32 mouse cellular contexts compared by ENCODE assay signal in genomic region chr2:26935286-26935685, GRCm38 (mm10). TPM values are rescaled to one million over a fixed set of nuclear protein-coding genes. Genes with fewer than 3 reads are reported as not detected.
DNase-seq lines count a peak whose midpoint lies in the region; ATAC-seq lines count a peak whose summit lies in the region.
"Had no signal": no experiment of that assay in that cellular context is flagged by ENCODE, and none has a peak within 500 bp of the region (broad histone marks: within the 10 kb centered on the region; RNA-seq: fewer than 3 reads in every experiment).

No protein-coding gene starts in this region.

- H3K4me2 ChIP-seq in midbrain, embryonic 15.5 days: no peak overlapping the region
- H3K4me2 ChIP-seq: hindbrain, embryonic 12.5 days; limb, embryonic 13.5 days; liver, embryonic 12.5 days; midbrain, embryonic 13.5 days; stomach, embryonic 15.5 days had no signal

- no peak overlapping the region for H3K9ac ChIP-seq in midbrain, embryonic 15.5 days
- H3K9ac ChIP-seq: forebrain, postnatal 0 days; hindbrain, embryonic 12.5 days; limb, embryonic 13.5 days; liver, embryonic 12.5 days; midbrain, embryonic 13.5 days; stomach, embryonic 15.5 days had no signal

- H3K27me3 ChIP-seq in megakaryocyte, embryonic 14.5 days (replicated peaks): no peaks in the 10 kb centered on the region
- H3K27me3 ChIP-seq in midbrain, embryonic 15.5 days (replicated peaks): no peaks in the 10 kb centered on the region
- H3K27me3 ChIP-seq: hindbrain, embryonic 12.5 days; limb, embryonic 13.5 days; liver, embryonic 12.5 days; midbrain, embryonic 13.5 days; Patski; stomach, embryonic 15.5 days had no signal

- peaks cover 16% of the 10 kb centered on the region for H3K36me3 ChIP-seq in megakaryocyte, embryonic 14.5 days (replicated peaks; ENCODE audit: low read length)
- H3K36me3 ChIP-seq in midbrain, embryonic 15.5 days (replicated peaks): no peaks in the 10 kb centered on the region

- H3K4me3 ChIP-seq in megakaryocyte, embryonic 14.5 days (replicated peaks): peak overlapping the region; percentile 18
- H3K4me3 ChIP-seq in midbrain, embryonic 15.5 days: no peak overlapping the region
- H3K4me3 ChIP-seq: forebrain, embryonic 10.5 days; heart, adult 2 months; hindbrain, embryonic 12.5 days; limb, embryonic 13.5 days; liver, embryonic 12.5 days; midbrain, embryonic 13.5 days; stomach, embryonic 15.5 days had no signal

- no peak overlapping the region for H3K27ac ChIP-seq in midbrain, embryonic 15.5 days
- H3K27ac ChIP-seq: forebrain, embryonic 10.5 days; heart, adult 2 months; hindbrain, embryonic 12.5 days; limb, embryonic 13.5 days; stomach, embryonic 15.5 days had no signal

- peak; percentile 63 for DNase-seq in induced T-regulatory cell, adult 2 months (ENCODE audit: low read depth)
- peak; percentile 25 to 36 for DNase-seq in thymus, postnatal 10 days (ENCODE audit: low spot score in 2 of 2)
- no peak for DNase-seq in adrenal gland, postnatal 25 days
- DNase-seq: adrenal gland, adult 2 months; B cell, adult 2 months; cerebellum, adult 18-20 months; cerebellum, postnatal 14 days; forebrain, postnatal 0 days; gastrocnemius, postnatal 36 days; heart, adult 2 months; kidney, adult 8-10 months; kidney, postnatal 14 days; layer of hippocampus, postnatal 36 days; lung, adult 18-20 months; lung, postnatal 14 days; right cerebral cortex, adult 18-20 months; right cerebral cortex, postnatal 4 days had no signal

- H3K9me3 ChIP-seq in megakaryocyte, embryonic 14.5 days: no peaks in the 10 kb centered on the region
- no peaks in the 10 kb centered on the region for H3K9me3 ChIP-seq in midbrain, embryonic 15.5 days
- H3K9me3 ChIP-seq: forebrain, embryonic 10.5 days; hindbrain, embryonic 12.5 days; limb, embryonic 13.5 days; liver, embryonic 12.5 days; midbrain, embryonic 13.5 days; stomach, embryonic 15.5 days had no signal

- peaks cover 70% of the 10 kb centered on the region for H3K4me1 ChIP-seq in megakaryocyte, embryonic 14.5 days
- peaks cover 25% of the 10 kb centered on the region for H3K4me1 ChIP-seq in midbrain, embryonic 15.5 days

- WGBS in midbrain, embryonic 15.5 days: 97% methylated on average over 2 of the region's 2 CpGs

- no peak for ATAC-seq in megakaryocyte, adult 5-6 weeks (ENCODE audit: poor library complexity, severe bottlenecking)
- ATAC-seq in inflammation-experienced regulatory T-cells, adult 6 months: no peak
- ATAC-seq in midbrain, embryonic 15.5 days (replicated peaks): no peak
- ATAC-seq: forebrain, postnatal 0 days; liver, embryonic 12.5 days; midbrain, embryonic 13.5 days; Patski had no signal

RNA-seq across cellular contexts. Expression of gene Stkld1, which starts 1.4 kb away (rescaled TPM):
- 0.03 TPM in 1 of 2 replicates, not detected in the other for polyA plus RNA-seq in megakaryocyte, embryonic 14.5 days (2012; ENCODE audit: insufficient read depth, low replicate concordance)
- total RNA-seq in megakaryocyte, adult 5-6 weeks (2015): 0.16 and 0.60 TPM in 2 replicates
- not detected in 2 replicates for total RNA-seq in megakaryocyte, adult 5-6 weeks (2017)
- polyA plus RNA-seq in inflammation-experienced regulatory T-cells, adult 6 months (2017; shearing (Covaris generic)): under 1 TPM; 0.16 to 0.36 (median 0.34) TPM
- 0.13 and 0.54 TPM in 2 replicates for polyA plus RNA-seq in midbrain, embryonic 15.5 days (2015; fragmentation: Nextera tagmentation; extraction: Ambion mirVana)
- 0.33 TPM in 1 of 2 replicates, not detected in the other for total RNA-seq in adrenal gland, postnatal 25 days (2021)
- total RNA-seq: forebrain, postnatal 0 days; gastrocnemius, postnatal 36 days; heart, adult 2 months; heart, postnatal 25 days had no signal
- polyA plus RNA-seq: embryonic facial prominence, embryonic 11.5 days; heart, adult 2 months; heart, embryonic 14.5 days; limb, embryonic 13.5 days; neural tube, embryonic 14.5 days; stomach, embryonic 15.5 days had no signal

RNA-seq across cellular contexts. Expression of gene Surf4, which starts 1.6 kb away (rescaled TPM):
- polyA plus RNA-seq in megakaryocyte, embryonic 14.5 days (2012; ENCODE audit: insufficient read depth, low replicate concordance): 144 and 194 TPM in 2 replicates
- total RNA-seq in megakaryocyte, adult 5-6 weeks (2015): 95.0 and 100 TPM in 2 replicates
- total RNA-seq in megakaryocyte, adult 5-6 weeks (2017): 86.1 and 98.4 TPM in 2 replicates
- 100 to 1,000 TPM in 1 of 3 experiments, 10 to 100 TPM in 2; 80.1 to 102 (median 86.7) TPM for polyA plus RNA-seq in inflammation-experienced regulatory T-cells, adult 6 months (2017; shearing (Covaris generic))
- 107 and 110 TPM in 2 replicates for polyA plus RNA-seq in midbrain, embryonic 15.5 days (2015; fragmentation: Nextera tagmentation; extraction: Ambion mirVana)
- 152 and 210 TPM in 2 replicates for total RNA-seq in adrenal gland, postnatal 25 days (2021)

RNA-seq across cellular contexts. Expression of gene Surf1, which starts 19.0 kb away (rescaled TPM):
- polyA plus RNA-seq in megakaryocyte, embryonic 14.5 days (2012; ENCODE audit: insufficient read depth, low replicate concordance): 14.4 and 22.6 TPM in 2 replicates
- total RNA-seq in megakaryocyte, adult 5-6 weeks (2015): 102 and 106 TPM in 2 replicates
- total RNA-seq in megakaryocyte, adult 5-6 weeks (2017): 61.3 and 77.4 TPM in 2 replicates
- polyA plus RNA-seq in inflammation-experienced regulatory T-cells, adult 6 months (2017; shearing (Covaris generic)): 100 to 1,000 TPM; 110 to 139 (median 122) TPM
- 83.4 and 85.4 TPM in 2 replicates for polyA plus RNA-seq in midbrain, embryonic 15.5 days (2015; fragmentation: Nextera tagmentation; extraction: Ambion mirVana)
- total RNA-seq in adrenal gland, postnatal 25 days (2021): 109 and 117 TPM in 2 replicates

RNA-seq across cellular contexts. Expression of gene Surf2, which starts 19.1 kb away (rescaled TPM):
- 3.6 and 5.9 TPM in 2 replicates for polyA plus RNA-seq in megakaryocyte, embryonic 14.5 days (2012; ENCODE audit: insufficient read depth, low replicate concordance)
- total RNA-seq in megakaryocyte, adult 5-6 weeks (2015): 31.3 and 35.6 TPM in 2 replicates
- total RNA-seq in megakaryocyte, adult 5-6 weeks (2017): 34.0 and 34.5 TPM in 2 replicates
- 10 to 100 TPM; 31.8 to 57.2 (median 52.2) TPM for polyA plus RNA-seq in inflammation-experienced regulatory T-cells, adult 6 months (2017; shearing (Covaris generic))
- polyA plus RNA-seq in midbrain, embryonic 15.5 days (2015; fragmentation: Nextera tagmentation; extraction: Ambion mirVana): 58.4 and 63.5 TPM in 2 replicates
- total RNA-seq in adrenal gland, postnatal 25 days (2021): 44.2 and 45.9 TPM in 2 replicates

RNA-seq across cellular contexts. Expression of gene Rpl7a, which starts 24.7 kb away (rescaled TPM):
- 873 and 5,014 TPM in 2 replicates for polyA plus RNA-seq in megakaryocyte, embryonic 14.5 days (2012; ENCODE audit: insufficient read depth, low replicate concordance)
- 1,352 and 1,498 TPM in 2 replicates for total RNA-seq in megakaryocyte, adult 5-6 weeks (2015)
- 1,113 and 1,311 TPM in 2 replicates for total RNA-seq in megakaryocyte, adult 5-6 weeks (2017)
- 1,000 to 10,000 TPM in 1 of 3 experiments, 100 to 1,000 TPM in 2; 540 to 1,152 (median 653) TPM for polyA plus RNA-seq in inflammation-experienced regulatory T-cells, adult 6 months (2017; shearing (Covaris generic))
- 421 and 428 TPM in 2 replicates for polyA plus RNA-seq in midbrain, embryonic 15.5 days (2015; fragmentation: Nextera tagmentation; extraction: Ambion mirVana)
- 481 and 517 TPM in 2 replicates for total RNA-seq in adrenal gland, postnatal 25 days (2021)
